Mouse (Mus musculus) heart, postnatal 0 days (tissue): ENCODE results near the gene Kif26b. TPM values are rescaled to one million over a fixed set of nuclear protein-coding genes. Genes with fewer than 3 reads are reported as not detected.

Experiments
- ATAC-seq: fragments of 200-750 bp; cut with Nextera tagmentation; 2 replicates; pipeline ENCODE4 v1.8.0; 2017; ENCODE audit warnings: low read depth, moderate number of reproducible peaks, moderate library complexity; ENCODE audit not compliant: insufficient read depth
- DNase-seq: peaks from one replicate; pipeline ENCODE4 v3.0.0-alpha.2; 2016; ENCODE audit warnings: low spot score
- H3K27ac ChIP-seq: fragments of 300-500 bp; sonication (generic); 2 replicates; pipeline ENCODE4 v1.5.1; 2014; ENCODE audit warnings: low read depth, mild to moderate bottlenecking
- H3K27me3 ChIP-seq: fragments of 300-500 bp; sonication (generic); 2 replicates; pipeline ENCODE4 v1.6.1; 2014; ENCODE audit warnings: low read length, mixed read lengths; ENCODE audit not compliant: control insufficient read depth, insufficient read depth
- H3K36me3 ChIP-seq: fragments of 300-500 bp; sonication (generic); replicated peaks from 2 replicates; pipeline ENCODE4 v1.6.1; 2014; ENCODE audit warnings: low read length, mixed read lengths; ENCODE audit not compliant: control insufficient read depth, insufficient read depth
- H3K4me1 ChIP-seq: fragments of 300-500 bp; sonication (generic); 2 replicates; pipeline ENCODE4 v1.6.1; 2014; ENCODE audit warnings: antibody characterized with exemption; ENCODE audit not compliant: control insufficient read depth, insufficient read depth
- H3K4me2 ChIP-seq: fragments of 300-500 bp; sonication (generic); 2 replicates; pipeline ENCODE4 v1.6.1; 2014; ENCODE audit warnings: low read depth, mild to moderate bottlenecking, low read length, moderate library complexity
- H3K4me3 ChIP-seq: fragments of 300-500 bp; sonication (generic); 2 replicates; pipeline ENCODE4 v1.5.1; 2014; ENCODE audit warnings: low read depth, low read length
- H3K9ac ChIP-seq: fragments of 300-500 bp; sonication (generic); replicated peaks from 2 replicates; pipeline ENCODE4 v1.6.1; 2014; ENCODE audit warnings: low read depth, low read length, mixed read lengths
- H3K9me3 ChIP-seq: fragments of 300-500 bp; sonication (generic); replicated peaks from 2 replicates; pipeline ENCODE4 v1.6.1; 2016; ENCODE audit warnings: low read length; ENCODE audit not compliant: control insufficient read depth
- CTCF ChIP-seq: IDR thresholded peaks from 2 replicates; pipeline ENCODE4 v1.5.1; 2016; ENCODE audit warnings: antibody characterized with exemption, control low read depth, low read depth
- EP300 ChIP-seq: IDR thresholded peaks from 2 replicates; pipeline ENCODE4 v1.6.1; 2016; ENCODE audit warnings: antibody characterized with exemption, low read depth
- WGBS: fragments of 180-500 bp; shearing (Covaris S2); extraction: QIAGEN DNeasy Blood & Tissue Kit; methylation state at CpG from one replicate; pipeline ENCODE4 v1.1.7; 2014; 5-methylcytosine and 5-hydroxymethylcytosine counted together
- polyA plus RNA-seq: library from polyadenylated mRNA; unstranded; fragments of >200 nt; fragmentation: Nextera tagmentation; extraction: Ambion mirVana; gene quantifications from 2 replicates; pipeline ENCODE4 v1.2.1, GENCODE M21; 2015
- total RNA-seq: library from RNA; depleted of rRNA; stranded (reverse); fragments of >200 nt; gene quantifications from 2 replicates; pipeline ENCODE4 v1.2.3, GENCODE M21; 2014; ENCODE audit warnings: low replicate concordance; rRNA removed

The Kif26b gene
- total RNA-seq (19.8 and 23.8 TPM in 2 replicates), polyA plus RNA-seq (1.7 and 1.8 TPM in 2 replicates)

DNA sequence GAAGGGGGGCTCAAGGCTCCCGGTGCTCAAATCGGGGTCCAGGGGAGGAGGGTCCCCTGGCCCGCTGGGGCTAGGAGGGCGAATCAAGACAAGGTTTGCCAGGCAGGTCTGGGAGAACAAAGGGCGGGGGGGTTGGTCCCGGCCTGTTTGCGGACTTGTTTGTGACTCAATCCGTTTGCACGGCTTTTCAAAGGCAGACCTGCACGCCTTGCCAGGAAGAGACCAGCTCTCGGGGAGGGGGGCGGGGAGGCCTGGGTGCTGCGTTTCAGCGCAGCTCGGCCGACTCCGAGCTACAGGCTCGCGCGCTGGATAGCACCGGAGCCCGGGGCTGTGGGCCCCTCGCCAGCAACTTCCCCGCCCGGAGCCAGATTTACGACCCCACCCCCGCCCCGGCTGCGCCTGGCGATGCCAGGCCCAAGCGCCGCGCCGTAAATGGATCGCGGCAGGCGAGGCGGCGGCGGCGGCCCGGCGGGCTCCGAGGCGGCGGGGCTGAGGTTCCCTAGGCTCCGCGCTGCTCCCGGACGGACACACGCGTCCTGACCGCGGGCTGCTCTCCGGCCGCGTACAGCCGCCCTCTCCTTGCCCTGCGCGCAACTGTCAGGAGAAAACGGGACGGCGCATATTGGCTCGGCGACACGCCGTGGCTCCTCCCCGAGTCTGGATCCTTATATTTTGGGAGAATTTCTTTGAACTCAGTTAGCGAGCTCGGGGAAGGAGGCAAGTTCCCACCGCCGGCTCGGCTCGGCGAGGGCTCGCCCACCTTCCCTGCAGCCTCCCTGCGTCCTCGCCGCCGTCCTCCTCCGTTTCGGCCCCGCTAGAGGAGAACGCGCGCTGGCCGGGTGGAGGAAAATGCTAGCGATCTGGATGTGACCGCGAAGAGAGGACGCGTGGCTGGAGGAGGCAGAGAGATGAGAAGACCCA, at the start of gene Kif26b:
Gene Kif26b, plus strand, starts transcription at position 695 of the 921 bp plus-strand sequence.
- Histone ChIP-seq H3K4me3 (peak within 1 kb of the TSS; percentile 81), H3K4me2 (peak within 1 kb of the TSS; percentile 100), H3K9ac (peak within 1 kb of the TSS; percentile 68), H3K27ac (peak within 1 kb of the TSS; percentile 83), H3K36me3 (no peaks in the 10 kb centered on the region), H3K4me1 (peaks cover 15% of the 10 kb centered on the region; the same call in 1 of the 2 replicates), H3K9me3 (no peaks in the 10 kb centered on the region), H3K27me3 (peaks cover 4% of the 10 kb centered on the region; the same call in 1 of the 2 replicates)
- TF ChIP-seq EP300 (no peak), CTCF (no peak)
- WGBS = under 1% methylated on average over 91 of the region's 92 CpGs
- ATAC-seq = peak; percentile 74
- DNase-seq = peak; percentile 69

DNA sequence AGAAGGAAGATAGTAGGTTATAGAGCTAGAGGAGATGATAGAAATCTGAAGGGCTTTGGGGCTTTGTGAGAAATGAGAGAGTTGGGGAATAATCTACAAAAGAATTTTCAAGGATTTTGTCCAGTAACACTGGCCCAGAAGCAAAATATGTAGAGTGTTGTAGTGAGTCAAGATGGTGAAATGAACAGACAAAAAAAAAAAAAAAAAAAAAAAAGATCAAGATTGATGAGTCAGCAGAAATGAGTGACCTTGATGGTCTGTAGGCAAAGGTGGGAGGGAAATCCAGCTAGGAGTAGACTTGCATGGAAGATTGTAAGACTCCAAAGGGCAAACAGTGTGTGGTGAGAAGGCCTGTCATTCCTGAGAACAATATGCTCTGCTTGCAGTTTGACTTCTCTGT, 45.1 kb upstream of the Kif26b start:
- H3K27ac ChIP-seq = no peak overlapping the region
- H3K36me3 ChIP-seq = no peaks in the 10 kb centered on the region
- no peak overlapping the region for H3K4me3 ChIP-seq
- no peak overlapping the region for H3K9ac ChIP-seq
- TF ChIP-seq EP300 = no peak
- no peak for TF ChIP-seq CTCF
- no peak overlapping the region for H3K4me2 ChIP-seq
- H3K4me1 ChIP-seq = peaks cover 20% of the 10 kb centered on the region
- H3K9me3 ChIP-seq = no peaks in the 10 kb centered on the region
- ATAC-seq = no peak
- DNase-seq = no peak
- H3K27me3 ChIP-seq = no peaks in the 10 kb centered on the region

DNA sequence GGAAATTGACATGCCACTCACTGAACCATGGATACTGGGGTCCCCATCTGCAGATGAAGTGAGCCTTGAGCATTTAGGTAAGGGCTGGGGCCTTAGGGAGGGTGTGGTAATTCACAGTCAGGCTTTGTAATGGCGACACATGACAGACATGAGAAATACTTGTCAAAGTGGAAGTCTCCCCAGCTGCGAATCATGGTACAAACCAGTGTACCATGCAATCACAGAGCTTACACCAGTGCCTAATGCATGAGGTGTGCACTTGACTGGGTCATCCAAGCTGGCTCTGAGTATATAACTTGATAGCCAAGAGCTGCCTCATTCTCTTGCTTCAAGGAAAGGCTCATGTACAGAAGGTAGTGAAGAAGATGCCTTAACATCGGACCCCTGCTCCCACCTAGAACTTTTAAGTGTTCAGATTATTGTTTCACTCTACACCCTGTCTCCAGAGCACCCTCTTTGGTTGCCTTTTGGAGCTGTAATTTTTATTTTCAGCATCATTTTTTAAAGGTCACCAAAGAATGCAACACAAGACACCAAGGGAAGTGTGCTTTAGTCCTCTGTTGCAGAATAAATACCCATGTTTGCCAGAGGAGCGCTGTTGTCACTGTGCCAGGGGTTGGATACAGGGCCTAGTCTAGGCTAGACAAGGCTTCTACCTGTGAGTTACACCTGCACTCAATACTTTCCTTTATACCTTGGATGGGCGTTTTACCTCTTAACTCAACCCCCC, 43.6 kb upstream of the Kif26b start:
- Histone ChIP-seq H3K9me3 (no peaks in the 10 kb centered on the region), H3K27me3 (no peaks in the 10 kb centered on the region), H3K9ac (no peak overlapping the region), H3K4me3 (no peak overlapping the region), H3K36me3 (no peaks in the 10 kb centered on the region), H3K4me2 (no peak overlapping the region), H3K4me1 (peaks cover 29% of the 10 kb centered on the region), H3K27ac (peak overlapping the region; percentile 78; the same call in 1 of the 2 replicates)
- ATAC-seq = no peak
- 85% methylated on average over 5 of the region's 5 CpGs for whole genome bisulfite sequencing
- TF ChIP-seq EP300 (no peak), CTCF (no peak)
- no peak for DNase-seq

DNA sequence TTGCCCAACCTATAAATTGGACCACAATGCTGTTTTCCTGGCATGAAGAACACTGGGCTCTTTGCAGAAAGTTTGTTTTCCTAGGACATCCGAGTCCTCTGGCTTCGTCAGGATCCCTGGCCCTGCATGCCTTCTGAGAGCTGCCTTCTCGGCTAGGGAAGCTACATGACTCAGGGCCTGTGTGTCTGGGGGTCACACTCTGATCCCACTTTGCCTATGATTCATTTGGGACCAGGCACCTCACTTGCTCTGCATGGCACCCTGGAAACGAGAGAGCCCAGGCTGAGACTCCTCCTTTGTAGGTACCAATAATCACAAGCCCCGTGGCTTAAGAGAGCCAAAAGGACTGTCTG, 43.1 kb upstream of the Kif26b start:
- Histone ChIP-seq H3K9ac (0 out of 2 replicates have a peak overlapping the region, but pooled peaks have one; percentile 20), H3K4me1 (peaks cover 35% of the 10 kb centered on the region), H3K27ac (peak overlapping the region; percentile 78), H3K4me2 (no peak overlapping the region), H3K27me3 (no peaks in the 10 kb centered on the region), H3K4me3 (no peak overlapping the region), H3K36me3 (no peaks in the 10 kb centered on the region), H3K9me3 (no peaks in the 10 kb centered on the region)
- DNase-seq (no peak), ATAC-seq (no peak)
- WGBS = 60% methylated on average over 5 of the region's 5 CpGs
- no peak for TF ChIP-seq CTCF
- TF ChIP-seq EP300 = no peak

DNA sequence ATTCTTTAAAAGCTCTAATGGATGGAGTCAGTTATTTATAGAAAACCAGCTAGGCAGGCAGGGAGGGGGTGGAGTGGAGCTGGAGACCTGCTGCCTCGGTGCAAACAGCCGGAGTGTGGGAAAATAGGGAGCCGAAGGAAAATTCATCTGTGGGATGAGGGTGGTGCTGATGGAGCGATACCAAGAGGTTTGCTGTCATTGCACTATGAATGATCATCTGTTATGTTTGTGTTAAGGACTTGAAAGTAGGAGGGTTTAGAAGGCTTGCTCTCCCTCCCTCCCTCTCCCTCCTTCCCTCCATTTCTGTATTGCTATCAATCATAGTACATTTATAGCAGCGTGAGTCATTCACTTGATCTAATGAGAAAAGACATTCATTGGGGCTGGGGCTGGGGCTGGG, 42.1 kb upstream of the Kif26b start:
- DNase-seq = peak; percentile 67
- peak; percentile 74 for ATAC-seq
- Histone ChIP-seq H3K27ac (peak overlapping the region; percentile 78), H3K4me3 (peak overlapping the region; percentile 29; the same call in 1 of the 2 replicates), H3K4me2 (peak overlapping the region; percentile 52), H3K4me1 (peaks cover 39% of the 10 kb centered on the region), H3K36me3 (no peaks in the 10 kb centered on the region), H3K9me3 (no peaks in the 10 kb centered on the region), H3K27me3 (no peaks in the 10 kb centered on the region), H3K9ac (peak overlapping the region; percentile 40; the same call in 1 of the 2 replicates)
- no peak for TF ChIP-seq EP300
- TF ChIP-seq CTCF = no peak
- WGBS = 14% methylated on average over 5 of the region's 5 CpGs
